Mouse (Mus musculus) G1E (cell line): ENCODE results near the gene Lefty1. TPM values are rescaled to one million over a fixed set of nuclear protein-coding genes. Genes with fewer than 3 reads are reported as not detected.
"Not testable (repeated sequence)": the region's sequence is repeated elsewhere in the genome, so short reads cannot be mapped to it uniquely, and the experiment has no call there.

ENCODE experiments used
- ATAC-seq: 2 replicates; pipeline ENCODE4 v1.8.0; 2016; ENCODE audit warnings: mild to moderate bottlenecking; ENCODE audit not compliant: insufficient number of reproducible peaks, poor library complexity, low FRiP score, severe bottlenecking; ENCODE audit errors: extremely low read depth
- DNase-seq: peaks from one replicate; pipeline ENCODE4 v3.0.0; 2012; ENCODE audit warnings: low spot score
- H3K27me3 ChIP-seq: 2 replicates; pipeline ENCODE4 v1.6.1; 2012; ENCODE audit warnings: mild to moderate bottlenecking, low read length, inconsistent platforms; ENCODE audit not compliant: insufficient read depth
- H3K36me3 ChIP-seq: replicated peaks from 2 replicates; pipeline ENCODE3; 2012; ENCODE audit warnings: mild to moderate bottlenecking, inconsistent platforms
- H3K4me1 ChIP-seq: 2 replicates; pipeline ENCODE4 v1.6.1; 2012; ENCODE audit warnings: low read depth, low read length, inconsistent platforms, mixed read lengths; ENCODE audit not compliant: insufficient read depth
- H3K4me3 ChIP-seq: 2 replicates; pipeline ENCODE4 v1.5.1; 2012; ENCODE audit warnings: low read depth, mild to moderate bottlenecking, inconsistent platforms, low read length, moderate library complexity, mixed read lengths
- H3K9me3 ChIP-seq: replicated peaks from 2 replicates; pipeline ENCODE4 v1.6.1; 2012; ENCODE audit warnings: inconsistent platforms
- CTCF ChIP-seq: IDR thresholded peaks from 2 replicates; pipeline ENCODE4 v1.5.1; 2012; ENCODE audit warnings: low read depth, low read length, inconsistent platforms, mixed read lengths
- GATA1 ChIP-seq: IDR thresholded peaks from 2 replicates; pipeline ENCODE4 v1.6.1; 2012; ENCODE audit warnings: borderline replicate concordance, low read length, inconsistent platforms, mixed read lengths
- GATA2 ChIP-seq: IDR thresholded peaks from 2 replicates; pipeline ENCODE4 v1.6.1; 2012; ENCODE audit warnings: low read depth, low read length, inconsistent platforms, borderline replicate concordance
- POLR2AphosphoS5 ChIP-seq: IDR thresholded peaks from 2 replicates; pipeline ENCODE4 v1.6.1; 2012; ENCODE audit warnings: low read depth, low read length, inconsistent platforms; ENCODE audit not compliant: insufficient replicate concordance
- TAL1 ChIP-seq: conservative IDR thresholded peaks from 2 replicates; pipeline ENCODE4 v1.6.1; 2012; ENCODE audit warnings: low read depth, low read length, inconsistent platforms, mixed read lengths
- polyA plus RNA-seq: library from polyadenylated mRNA; stranded (reverse); fragments of >175 nt; gene quantifications from 2 replicates; pipeline ENCODE4 v1.2.3, GENCODE M21; 2012
- total RNA-seq, 2 experiments: library from RNA; stranded (forward) in 1 of 2; stranded (reverse) in 1 of 2; fragments of 200-1000 nt in 1 of 2; fragments of >200 nt in 1 of 2; fragmentation: Nextera tagmentation in 1 of 2; gene quantifications; 2 replicates each; pipeline ENCODE4 v1.2.3; 2014 to 2017

Lefty1 gene
- total RNA-seq (2014; fragmentation: Nextera tagmentation) (not detected in 2 replicates), total RNA-seq (2017) (not detected in 2 replicates), polyA plus RNA-seq (0.08 TPM in 1 of 2 replicates, not detected in the other)

DNA sequence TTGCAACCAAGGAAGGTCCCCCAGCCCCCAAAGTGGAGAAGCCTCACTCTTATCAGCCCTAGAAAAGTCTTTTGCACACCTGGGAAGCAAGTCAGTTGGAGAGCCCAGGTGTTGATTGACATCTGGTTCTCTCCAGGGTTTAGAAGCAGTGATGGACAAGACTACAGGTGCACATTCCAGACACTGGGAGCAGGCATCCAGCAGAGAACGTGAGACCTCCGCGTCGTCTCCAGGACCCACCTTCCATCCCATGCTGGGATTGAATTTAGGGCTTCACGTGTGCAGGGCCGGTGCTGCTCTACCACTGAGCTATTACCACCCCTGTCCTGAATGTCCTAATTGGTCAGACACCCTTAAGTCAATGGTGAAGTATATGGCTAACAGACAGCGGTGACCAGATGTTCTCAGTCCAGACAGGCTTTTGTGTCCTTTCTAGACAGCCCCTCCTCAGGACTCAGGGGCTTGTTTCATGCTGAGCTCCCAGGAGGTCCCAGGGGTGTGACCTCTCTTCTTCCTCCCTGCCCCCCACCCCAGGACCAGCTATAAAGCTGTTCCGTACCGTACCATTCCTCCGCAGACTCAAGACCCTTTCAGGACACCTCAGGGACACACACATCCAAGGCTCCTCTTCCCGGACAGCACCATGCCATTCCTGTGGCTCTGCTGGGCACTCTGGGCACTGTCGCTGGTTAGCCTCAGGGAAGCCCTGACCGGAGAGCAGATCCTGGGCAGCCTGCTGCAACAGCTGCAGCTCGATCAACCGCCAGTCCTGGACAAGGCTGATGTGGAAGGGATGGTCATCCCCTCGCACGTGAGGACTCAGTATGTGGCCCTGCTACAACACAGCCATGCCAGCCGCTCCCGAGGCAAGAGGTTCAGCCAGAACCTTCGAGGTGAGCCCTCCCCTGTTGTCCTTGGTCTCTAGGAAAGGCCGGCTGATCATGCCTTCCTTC lies at the start of gene Lefty1:
TSS of gene Lefty1 (plus strand) at position 556 of the 953 bp plus-strand sequence.
- Histone ChIP-seq H3K27me3 (peaks cover 55% of the 10 kb centered on the region), H3K9me3 (no peaks in the 10 kb centered on the region; the same call in 1 of the 2 replicates), H3K4me1 (peaks cover 8% of the 10 kb centered on the region), H3K4me3 (no peak within 1 kb of the TSS), H3K36me3 (no peaks in the 10 kb centered on the region)
- DNase-seq (no peak), ATAC-seq (no peak)
- TF ChIP-seq CTCF (no peak), GATA2 (no peak), GATA1 (no peak), TAL1 (no peak), POLR2AphosphoS5 (no peak)

DNA sequence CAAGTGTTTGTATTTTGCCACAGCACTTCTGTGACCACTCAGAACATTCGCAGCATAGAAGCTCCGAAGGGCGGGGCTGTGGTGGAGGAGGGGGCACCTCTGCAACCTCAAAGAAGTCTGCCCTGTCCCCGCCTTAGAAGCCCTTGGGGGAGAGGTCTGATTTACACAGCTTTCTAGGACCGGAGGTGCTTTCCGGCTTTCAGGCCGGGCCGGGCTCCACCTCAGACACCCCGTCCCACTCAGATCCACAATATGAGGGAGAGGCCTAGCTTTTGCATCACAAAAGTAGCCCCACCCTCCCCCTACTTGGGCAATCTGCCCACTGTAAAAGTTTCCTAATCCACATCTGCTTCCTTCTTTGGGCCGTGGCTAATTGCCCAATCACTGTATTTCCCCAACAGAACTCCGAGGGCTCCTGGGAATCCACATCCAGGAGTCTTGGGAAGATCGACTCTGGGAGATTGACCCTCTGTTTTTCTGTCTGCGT lies 46.2 kb upstream of the Lefty1 start:
- Histone ChIP-seq H3K4me1 (peaks cover 7% of the 10 kb centered on the region), H3K27me3 (peaks cover 72% of the 10 kb centered on the region), H3K36me3 (no peaks in the 10 kb centered on the region), H3K4me3 (no peak overlapping the region), H3K9me3 (no peaks in the 10 kb centered on the region)
- DNase-seq (no peak), ATAC-seq (no peak)
- TF ChIP-seq GATA2 = no peak
- no peak for TF ChIP-seq POLR2AphosphoS5
- TF ChIP-seq TAL1 = no peak
- TF ChIP-seq GATA1 = no peak
- no peak for TF ChIP-seq CTCF

DNA sequence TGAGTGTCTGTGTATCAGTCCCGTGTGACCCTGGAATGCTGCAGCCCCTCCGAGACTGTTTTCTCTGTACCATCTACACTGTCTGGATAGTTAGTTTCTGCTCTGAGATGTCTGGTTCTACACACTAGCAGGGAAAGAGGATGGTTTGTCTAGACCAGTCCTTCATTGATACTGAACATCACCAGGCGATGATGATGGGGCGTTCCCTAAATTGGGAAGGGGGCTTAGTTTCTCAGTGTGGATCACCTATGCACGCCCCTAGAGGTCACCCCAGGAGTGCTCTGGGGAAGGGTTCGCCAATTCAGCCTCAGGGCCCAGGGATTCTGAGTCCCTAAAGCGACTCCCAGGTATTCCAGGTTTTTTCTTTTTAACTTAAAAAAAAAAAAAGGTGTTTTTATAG lies 45.6 kb upstream of the Lefty1 start:
- Histone ChIP-seq H3K27me3 (peaks cover 72% of the 10 kb centered on the region), H3K36me3 (no peaks in the 10 kb centered on the region)
- ATAC-seq = no peak

DNA sequence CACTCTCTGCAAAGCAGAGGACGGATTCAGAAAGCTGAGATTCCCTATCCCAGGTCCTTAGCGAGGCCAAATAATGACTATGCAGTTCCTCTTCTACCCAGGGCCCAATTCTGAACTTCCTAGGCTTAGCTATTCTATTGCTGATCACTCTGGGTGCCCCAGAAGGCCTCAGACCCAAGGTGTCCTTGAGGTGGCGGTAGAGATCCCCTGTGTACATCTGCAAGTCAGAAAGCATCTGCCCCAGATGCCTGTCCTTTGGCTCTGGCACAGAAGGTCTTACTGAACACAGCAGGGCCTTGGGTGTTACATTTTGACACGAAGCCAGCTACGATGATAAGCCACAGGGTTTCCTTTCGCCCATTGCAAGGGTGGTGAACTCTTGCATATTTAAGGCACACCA lies 45.0 kb upstream of the Lefty1 start:
- Histone ChIP-seq H3K4me1 (peaks cover 7% of the 10 kb centered on the region), H3K9me3 (no peaks in the 10 kb centered on the region), H3K4me3 (no peak overlapping the region), H3K36me3 (no peaks in the 10 kb centered on the region), H3K27me3 (peaks cover 73% of the 10 kb centered on the region)
- TF ChIP-seq GATA1 (no peak), GATA2 (no peak), TAL1 (no peak), CTCF (no peak), POLR2AphosphoS5 (no peak)
- DNase-seq = no peak
- no peak; the same call in 1 of the 2 replicates for ATAC-seq

More for the DNA sequence above, 45.6 kb upstream of the Lefty1 start:
- no peak for DNase-seq
- no peak for TF ChIP-seq GATA1
- TF ChIP-seq GATA2 = no peak
- no peak for TF ChIP-seq CTCF
- Histone ChIP-seq H3K4me1 (peaks cover 7% of the 10 kb centered on the region), H3K4me3 (no peak overlapping the region), H3K9me3 (no peaks in the 10 kb centered on the region)

DNA sequence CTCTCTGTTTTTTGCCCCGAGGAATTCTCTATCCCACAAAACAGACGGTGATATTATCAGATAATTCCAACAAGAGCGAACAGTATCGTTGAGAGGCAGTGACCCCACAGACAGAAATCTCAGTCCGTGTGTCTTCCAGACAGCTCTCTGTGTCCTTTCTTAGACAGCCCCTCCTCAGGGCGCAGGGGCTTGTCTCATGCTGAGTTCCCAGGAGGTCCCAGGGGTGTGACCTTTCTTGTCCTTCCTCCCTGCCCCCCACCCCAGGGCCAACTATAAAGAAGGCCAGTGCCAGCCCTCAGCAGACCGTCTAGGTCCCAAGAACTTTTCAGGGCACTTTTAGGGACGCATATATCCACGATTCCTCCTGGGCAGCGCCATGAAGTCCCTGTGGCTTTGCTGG lies 42.0 kb upstream of the Lefty1 start, which contains the start of gene Lefty2:
TSS of gene Lefty2 (plus strand) at position 301 of the 400 bp plus-strand sequence.
- ATAC-seq = no peak
- Histone ChIP-seq H3K27me3 (peaks cover 55% of the 10 kb centered on the region), H3K36me3 (no peaks in the 10 kb centered on the region), H3K9me3 (no peaks in the 10 kb centered on the region), H3K4me1 (peaks cover 3% of the 10 kb centered on the region; the same call in 1 of the 2 replicates), H3K4me3 (no peak within 1 kb of the TSS)
- TF ChIP-seq TAL1 (no peak), POLR2AphosphoS5 (no peak), GATA1 (no peak), GATA2 (no peak), CTCF (no peak)
- no peak for DNase-seq

DNA sequence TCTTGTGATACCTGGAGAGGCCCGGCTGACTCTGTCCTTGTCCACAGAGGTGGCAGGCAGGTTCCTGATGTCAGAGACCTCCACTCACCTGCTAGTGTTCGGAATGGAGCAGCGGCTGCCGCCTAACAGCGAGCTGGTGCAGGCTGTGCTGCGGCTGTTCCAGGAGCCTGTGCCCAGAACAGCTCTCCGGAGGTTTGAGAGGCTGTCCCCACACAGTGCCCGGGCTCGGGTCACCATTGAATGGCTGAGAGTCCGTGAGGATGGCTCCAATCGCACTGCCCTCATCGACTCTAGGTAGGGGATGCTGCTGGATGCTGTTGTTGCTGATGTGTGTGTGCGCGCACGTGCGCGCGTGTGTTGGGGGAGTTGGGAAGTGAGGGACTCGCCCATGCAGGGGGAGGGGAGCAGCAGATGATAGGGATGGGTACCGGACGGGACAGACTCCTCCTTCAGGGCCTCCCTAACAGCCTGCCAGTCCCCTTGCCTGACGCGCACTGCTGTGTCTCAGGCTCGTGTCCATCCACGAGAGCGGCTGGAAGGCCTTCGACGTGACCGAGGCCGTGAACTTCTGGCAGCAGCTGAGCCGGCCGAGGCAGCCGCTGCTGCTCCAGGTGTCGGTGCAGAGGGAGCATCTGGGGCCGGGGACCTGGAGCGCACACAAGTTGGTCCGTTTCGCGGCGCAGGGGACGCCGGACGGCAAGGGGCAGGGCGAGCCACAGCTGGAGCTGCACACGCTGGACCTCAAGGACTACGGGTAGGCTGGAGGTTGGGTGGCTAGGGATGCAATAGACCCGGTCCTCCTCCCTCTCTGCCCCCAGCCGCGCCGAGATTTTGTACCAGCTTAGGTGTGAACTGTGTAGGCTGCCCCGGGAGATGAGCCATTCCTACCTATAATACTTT lies 40.5 kb upstream of the Lefty1 start:
- ATAC-seq, H3K9me3 ChIP-seq, H3K36me3 ChIP-seq, H3K4me3 ChIP-seq, DNase-seq, H3K4me1 ChIP-seq: not testable (repeated sequence)
- H3K27me3 ChIP-seq = peaks cover 48% of the 10 kb centered on the region
